In the genomic region with DNA sequence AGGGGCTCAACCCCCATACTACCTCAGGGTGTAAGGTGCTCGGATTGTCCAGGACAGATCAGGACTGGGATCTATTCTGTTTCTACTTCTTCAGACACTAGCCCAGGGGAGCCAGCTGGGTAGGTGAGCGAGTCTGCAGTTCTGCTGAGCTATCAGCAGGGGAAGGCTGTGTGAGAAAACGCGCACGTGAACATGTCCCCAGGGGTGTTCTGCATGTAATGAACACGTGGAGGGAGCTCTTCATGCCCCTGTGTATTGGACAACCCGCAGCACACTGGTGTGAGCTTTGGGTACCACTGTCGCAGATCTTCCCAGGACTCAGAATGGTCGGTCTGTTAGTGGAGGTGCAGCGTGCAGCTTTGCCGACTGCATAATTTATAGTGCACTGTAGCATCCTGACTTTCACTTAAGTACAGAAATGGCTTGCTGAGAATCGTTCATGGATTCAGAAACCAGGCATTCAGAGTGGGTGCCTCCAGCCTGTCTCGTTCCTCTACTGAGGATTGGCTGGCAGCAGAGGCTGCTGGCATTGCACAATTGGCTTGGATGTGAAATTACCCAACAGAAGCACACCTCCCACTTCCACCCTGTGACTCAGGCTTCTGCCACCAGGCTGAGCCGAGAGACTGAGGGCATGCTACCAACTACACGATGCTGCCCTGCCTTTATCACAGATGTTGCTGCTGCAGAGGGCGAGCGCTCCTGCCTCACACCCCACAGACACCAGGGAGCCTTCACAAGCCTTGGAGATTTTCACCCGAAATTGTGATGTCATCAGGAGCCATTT, we compare ENCODE assay signal across 8 mouse cellular contexts. TPM values are rescaled to one million over a fixed set of nuclear protein-coding genes. Genes with fewer than 3 reads are reported as not detected.
DNase-seq lines count a peak whose midpoint lies in the region; TF ChIP-seq lines count a peak whose summit lies in the region.

No protein-coding gene starts in this region.

- H3K36me3 ChIP-seq in C2C12 (ENCODE audit: control insufficient read depth, insufficient read depth): no peaks in the 10 kb centered on the region

- no peak overlapping the region for H3ac ChIP-seq in C2C12 (ENCODE audit: control insufficient read depth, insufficient read length, low read depth)

- no peak for TF ChIP-seq CTCF in C2C12 (IDR thresholded peaks at IDR 0.05; ENCODE audit: control insufficient read depth, insufficient read depth, insufficient read length)

- H3K79me3 ChIP-seq in C2C12 (ENCODE audit: low read depth): no peaks in the 10 kb centered on the region

- DNase-seq in adrenal gland, postnatal 25 days: peak; percentile 51
- peak; percentile 91 to 93 for DNase-seq in frontal cortex, adult 2 months (ENCODE audit: extremely low spot score in 1 of 2, low spot score in 1 of 2)
- DNase-seq in left cerebral cortex, postnatal 36 days (ENCODE audit: low spot score in 2 of 2): peak; percentile 87 to 89
- DNase-seq in right cerebral cortex, postnatal 25 days: peak; percentile 88
- DNase-seq in gastrocnemius, postnatal 14 days: no peak
- no peak for DNase-seq in heart, adult 9 months (ENCODE audit: low spot score in 2 of 2)
- DNase-seq in spleen, adult 18-20 months: no peak

- no peak overlapping the region for H3K4me3 ChIP-seq in C2C12 (ENCODE audit: insufficient read depth, poor library complexity, severe bottlenecking)

- intact Hi-C loops in left cerebral cortex, postnatal 36 days (cut with DNase I): loop anchor here (2.0 to 5.0 kb wide), 2 partner anchors 87 to 121 kb away; partner anchors contain the start of genes Cul4a and Pcid2
- intact Hi-C loops in gastrocnemius, postnatal 14 days (cut with DNase I; ENCODE audit: low total_unique reads): loop anchor here (5.0 kb wide), 2 partner anchors 118 to 228 kb away; no protein-coding TSS in a partner anchor

- H3K27me3 ChIP-seq in C2C12 (ENCODE audit: control insufficient read depth, insufficient read depth, insufficient read length): peaks cover 3% of the 10 kb centered on the region

- H3K79me2 ChIP-seq in C2C12 (ENCODE audit: control insufficient read depth, insufficient read depth): no peaks in the 10 kb centered on the region

TF ChIP-seq in C2C12, 6 proteins besides CTCF, POLR2A, EP300 and RAD21:
- no peak for TF ChIP-seq MYOD1 (IDR thresholded peaks at IDR 0.05; ENCODE audit: control insufficient read depth, insufficient read length, low read depth)
- peak; percentile 89 for TF ChIP-seq CEBPB (IDR thresholded peaks at IDR 0.05; ENCODE audit: low read depth)
- no peak for TF ChIP-seq MYOG (IDR thresholded peaks at IDR 0.05; ENCODE audit: control insufficient read depth, extremely low read depth, insufficient read length)
- TF ChIP-seq MAX (IDR thresholded peaks at IDR 0.05): peak; percentile 45

RNA-seq across cellular contexts. Expression of gene F7, which starts 42.0 kb away (rescaled TPM):
- not detected for polyA plus RNA-seq in C2C12 (2012; fragmentation: generic; extraction: Trizol)
- 0.61 and 0.67 TPM in 2 replicates for total RNA-seq in adrenal gland, postnatal 25 days (2021)
- 0.16 and 0.50 TPM in 2 replicates for polyA plus RNA-seq in frontal cortex, adult 2 months (2012; rRNA removed)
- total RNA-seq in left cerebral cortex, postnatal 36 days (2021): not detected
- total RNA-seq in gastrocnemius, postnatal 14 days (2021): not detected

RNA-seq across cellular contexts. Expression of gene F10, which starts 53.2 kb away (rescaled TPM):
- not detected for polyA plus RNA-seq in C2C12 (2012; fragmentation: generic; extraction: Trizol)
- 0.43 and 4.4 TPM in 2 replicates for total RNA-seq in adrenal gland, postnatal 25 days (2021)
- polyA plus RNA-seq in frontal cortex, adult 2 months (2012; rRNA removed): 0.06 TPM in 1 of 2 replicates, not detected in the other
- not detected for total RNA-seq in left cerebral cortex, postnatal 36 days (2021)
- total RNA-seq in gastrocnemius, postnatal 14 days (2021): not detected

Comparison
In these comparisons a context has a peak if more than half of its experiments do, and no peak if none do; other contexts are left out.
1. DNase-seq: peak in adrenal gland, postnatal 25 days (single experiment), frontal cortex, adult 2 months (2 of 2), left cerebral cortex, postnatal 36 days (2 of 2) and right cerebral cortex, postnatal 25 days (single experiment); none in gastrocnemius, postnatal 14 days (single experiment), heart, adult 9 months (0 of 2) and spleen, adult 18-20 months (0 of 2).